Mouse (Mus musculus) lung, postnatal 36 days (tissue): ENCODE data around the gene Ceacam15.

Source experiments
- DNase-seq: peaks from one replicate; pipeline ENCODE4 v3.0.0; 2022; ENCODE audit warnings: mixed read lengths

Gene Ceacam15

DNA sequence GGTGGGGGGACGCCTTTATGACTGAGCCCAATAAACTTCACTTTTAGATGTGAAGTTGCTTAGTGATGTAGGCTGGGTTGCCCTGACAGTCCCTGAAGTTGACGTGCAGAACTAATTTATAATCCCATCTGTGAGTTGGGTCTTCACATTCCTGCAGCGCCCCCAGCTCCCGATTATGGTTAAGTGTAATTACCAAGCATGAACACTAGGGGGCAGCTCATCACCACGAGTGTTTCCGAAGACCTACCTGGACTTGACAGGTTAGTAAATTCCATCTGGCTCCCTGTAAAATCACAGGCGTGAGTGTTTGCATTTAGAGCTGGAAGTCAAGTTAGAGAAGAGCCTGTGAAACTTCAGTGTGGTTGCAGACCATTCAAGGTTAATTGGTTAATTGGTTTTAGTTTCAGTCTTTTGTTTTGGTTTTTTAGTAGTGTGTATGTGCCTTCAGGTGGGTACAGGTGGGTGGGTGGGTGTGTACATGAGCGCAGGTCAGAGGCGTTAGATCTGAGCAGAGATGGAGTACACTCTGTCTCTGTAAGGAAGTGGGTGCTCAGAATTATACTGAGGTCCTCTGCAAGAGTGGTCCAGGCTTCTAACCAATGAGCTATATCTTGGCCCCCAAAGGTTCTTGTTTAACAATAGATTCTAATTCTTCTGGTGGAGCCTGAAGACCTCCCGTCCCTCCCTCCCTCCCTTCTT is 45.8 kb downstream of the Ceacam15 start:
- peak; percentile 65 for DNase-seq

DNA sequence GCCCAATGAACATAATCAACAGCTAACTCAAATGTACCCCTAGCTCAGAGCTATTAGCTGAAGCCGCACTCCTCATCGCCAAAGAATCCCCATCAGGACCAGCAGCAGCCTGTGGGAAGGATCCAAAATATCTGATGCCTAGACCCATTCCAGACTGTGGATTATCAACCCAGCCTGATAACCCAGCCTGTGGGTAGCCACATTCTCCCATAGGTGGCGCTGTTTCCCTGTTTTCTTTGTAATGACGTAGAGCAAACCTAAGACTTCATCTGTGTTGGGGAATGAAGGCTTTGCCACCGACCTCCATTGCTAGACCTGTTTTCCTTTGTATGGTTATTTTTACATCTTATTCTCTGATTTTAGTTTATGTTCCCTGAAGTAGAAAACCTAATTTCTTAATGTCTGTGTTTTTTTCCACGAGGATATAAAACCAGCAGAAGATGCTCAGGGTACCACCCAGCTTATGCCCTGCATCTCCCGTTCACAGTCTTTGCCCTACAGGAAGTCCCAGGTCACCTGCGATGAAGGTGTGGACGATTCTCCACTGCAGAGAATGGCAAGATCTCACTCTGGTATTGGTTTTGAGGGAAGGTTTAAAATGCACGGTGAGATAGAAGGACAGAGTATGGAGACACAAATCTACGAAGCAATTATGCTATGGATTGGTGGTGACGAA is 47.3 kb downstream of the Ceacam15 start:
- peak; percentile 72 for DNase-seq

DNA sequence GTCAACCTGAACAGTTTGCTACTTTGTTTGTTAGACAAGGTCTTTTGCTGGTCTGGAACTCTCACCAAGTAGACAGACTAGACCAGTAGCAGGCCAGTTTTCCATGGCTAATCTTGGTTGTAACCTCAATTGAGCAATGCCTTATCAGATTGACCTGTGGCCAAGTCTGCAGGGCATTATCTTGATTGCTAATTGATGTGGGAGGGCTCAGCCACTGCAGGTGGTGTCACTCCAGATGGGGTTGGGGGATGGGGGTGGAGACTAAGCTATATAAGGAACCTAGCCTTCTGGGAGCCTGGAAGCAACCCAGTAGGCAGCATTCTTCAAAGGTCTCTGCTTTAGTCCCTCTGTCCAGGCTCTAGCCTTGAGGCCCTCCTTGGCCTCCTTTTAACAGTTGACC is 51.8 kb downstream of the Ceacam15 start:
- no peak for DNase-seq

DNA sequence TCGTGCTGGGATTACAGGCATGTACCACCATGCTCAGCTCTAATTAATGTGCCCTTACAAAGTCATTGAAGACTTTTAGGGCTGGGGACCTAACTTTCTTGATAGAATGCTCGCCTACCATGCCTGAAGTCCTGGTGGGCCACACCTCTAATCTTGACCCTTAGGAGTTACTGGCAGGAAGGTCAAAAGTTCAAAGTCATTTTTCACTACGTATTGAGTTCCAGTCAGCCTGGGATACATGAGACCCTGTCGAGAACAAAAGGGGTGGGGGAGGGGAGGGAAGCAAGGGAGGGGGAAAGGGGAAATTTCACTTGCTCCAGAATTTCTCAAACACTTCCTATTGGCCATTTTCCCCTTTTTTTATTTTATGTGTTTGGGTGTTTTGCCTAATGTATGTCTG is 52.4 kb downstream of the Ceacam15 start:
- no peak for DNase-seq
